Mouse (Mus musculus) effector memory CD4-positive, alpha-beta T cell, adult 7 months (primary cell): ENCODE data around the gene Mrps23. TPM values are rescaled to one million over a fixed set of nuclear protein-coding genes. Genes with fewer than 3 reads are reported as not detected.

Source experiments
- polyA plus RNA-seq: library from polyadenylated mRNA; unstranded; fragments of 100-300 nt; shearing (Covaris generic); gene quantifications from one replicate; pipeline ENCODE4 v1.2.1, GENCODE M21; 2017

The Mrps23 gene
- polyA plus RNA-seq = 53.3 TPM

DNA sequence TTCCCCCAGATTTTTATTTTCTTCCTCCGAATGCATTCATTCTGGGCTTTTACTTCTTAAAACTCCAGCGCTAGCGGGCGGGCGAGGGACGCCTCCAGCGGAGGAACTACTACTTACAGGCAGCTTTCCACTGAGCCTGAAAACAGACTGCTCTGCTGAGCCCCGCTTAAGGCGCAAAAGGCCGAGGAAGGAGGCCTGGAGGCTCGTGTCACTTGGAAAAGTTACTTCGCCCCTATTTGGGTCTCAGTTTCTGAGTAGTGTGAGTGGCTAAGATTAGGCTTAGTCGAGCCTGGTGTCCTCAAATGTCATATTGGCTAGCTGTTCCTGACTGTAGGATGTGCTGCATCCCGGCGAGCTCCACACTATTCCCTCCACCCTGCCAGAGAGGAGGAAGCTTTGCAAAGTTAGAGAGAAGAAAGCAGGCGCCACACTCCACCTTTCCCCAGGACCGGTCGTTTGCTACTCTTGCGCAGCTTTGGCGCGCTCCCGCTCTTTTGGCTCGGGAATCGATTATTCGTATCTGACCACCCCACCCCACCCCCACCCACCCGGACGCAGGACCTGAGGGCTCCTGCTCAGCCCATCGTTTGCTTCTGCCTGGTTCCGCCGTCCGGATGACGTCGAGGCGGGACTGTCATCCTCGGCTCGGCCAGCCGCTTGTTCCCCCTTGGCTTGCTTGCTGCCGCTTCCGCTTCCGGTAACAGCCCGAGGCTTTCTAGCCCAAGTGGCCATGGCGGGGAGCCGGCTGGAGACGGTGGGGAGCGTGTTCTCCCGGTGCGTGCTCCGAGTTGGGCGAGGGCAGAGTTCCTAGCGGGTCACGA is at the start of gene Mrps23:
Mrps23 (plus strand) TSS at position 677 of the 821 bp plus-strand sequence.

Other genes starting within 250 kb of the Mrps23 start
- gene Dynll2, start 216.9 kb upstream of the Mrps23 start, polyA plus RNA-seq = 15.7 TPM
- 196 TPM for gene Srsf1, start 157.0 kb upstream of the Mrps23 start, polyA plus RNA-seq
- 59.1 TPM for gene Vezf1, start 136.1 kb upstream of the Mrps23 start, polyA plus RNA-seq
- 0.89 TPM for gene Cuedc1, start 106.3 kb upstream of the Mrps23 start, polyA plus RNA-seq
- gene Ccdc182, start 89.7 kb downstream of the Mrps23 start, polyA plus RNA-seq = not detected